Mouse (Mus musculus): ENCODE measurements around the gene Surf2.

Surf2 gene

DNA sequence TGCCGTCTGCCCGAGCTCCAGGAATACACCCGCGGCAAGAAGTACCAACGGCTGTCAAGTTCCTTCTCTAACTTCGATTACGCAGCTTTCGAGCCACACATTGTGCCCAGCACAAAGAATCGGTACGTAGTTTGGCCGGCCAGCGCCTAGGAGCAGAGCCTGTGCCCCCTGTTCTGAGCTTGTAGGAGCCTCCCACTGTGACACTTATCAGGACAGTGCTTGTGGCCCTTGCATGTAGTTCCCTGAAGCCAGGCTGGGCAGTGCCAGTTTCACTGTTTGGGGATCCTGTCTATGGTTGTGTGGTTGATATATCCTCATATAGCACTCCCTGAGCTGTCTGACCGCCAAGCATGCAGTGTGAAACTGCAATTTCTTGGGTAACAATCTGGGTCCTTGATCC lies 571 bp downstream of the Surf2 start:
- 1% methylated on average over 13 of the region's 13 CpGs for WGBS

DNA sequence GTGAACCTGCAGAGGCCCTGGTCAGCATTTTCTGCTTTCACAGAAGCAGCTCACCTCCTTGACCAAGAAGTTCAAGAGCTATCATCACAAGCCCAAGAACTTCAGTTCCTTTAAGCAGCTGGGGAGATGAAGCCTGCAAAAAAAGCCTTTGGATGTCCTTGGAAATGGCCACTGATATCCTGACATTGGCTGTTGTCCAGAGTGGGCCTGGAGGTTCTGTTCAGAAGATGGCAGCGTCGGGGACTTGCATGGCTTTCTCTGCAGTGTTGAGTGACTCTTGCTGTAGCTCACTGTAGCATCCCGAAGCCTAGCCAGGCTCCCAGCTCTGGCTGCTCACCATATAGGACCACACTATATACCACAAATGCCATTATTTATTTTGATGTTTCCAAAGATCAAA lies 3.5 kb downstream of the Surf2 start:
- 73% methylated on average over 3 of the region's 3 CpGs for WGBS

DNA sequence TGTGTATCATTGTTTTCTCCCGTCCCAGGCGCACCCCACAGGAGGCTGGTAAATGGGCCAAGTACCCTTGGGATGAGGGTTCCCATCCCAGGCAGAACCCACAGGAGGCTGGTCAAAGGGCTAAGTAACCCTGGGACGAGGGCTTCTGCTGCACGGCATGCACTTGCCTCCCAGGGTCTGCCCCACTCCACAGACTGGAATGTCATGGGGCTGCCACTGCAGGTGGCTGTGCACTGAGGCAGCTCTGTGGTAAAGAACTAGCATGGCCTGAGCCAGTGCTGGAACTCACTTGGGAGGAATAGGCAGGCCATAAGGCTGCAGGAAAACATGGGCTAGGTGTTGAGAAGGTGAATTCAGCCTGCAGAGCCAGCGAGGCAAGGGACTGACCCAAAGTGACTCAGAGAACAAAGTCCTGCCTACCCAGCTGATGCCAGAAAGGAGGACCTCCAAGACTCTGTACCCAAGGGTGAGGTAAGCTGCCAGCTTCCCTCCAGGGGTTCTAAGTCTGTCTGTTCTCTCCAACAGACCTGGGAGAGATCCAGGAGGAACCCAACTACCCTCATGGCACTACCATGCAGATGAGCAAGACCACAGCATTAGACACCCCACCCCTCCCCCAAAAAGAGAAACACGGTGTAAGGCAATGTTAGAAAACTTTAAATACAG lies 4.2 kb downstream of the Surf2 start:
- WGBS: 71% methylated on average over 6 of the region's 6 CpGs

DNA sequence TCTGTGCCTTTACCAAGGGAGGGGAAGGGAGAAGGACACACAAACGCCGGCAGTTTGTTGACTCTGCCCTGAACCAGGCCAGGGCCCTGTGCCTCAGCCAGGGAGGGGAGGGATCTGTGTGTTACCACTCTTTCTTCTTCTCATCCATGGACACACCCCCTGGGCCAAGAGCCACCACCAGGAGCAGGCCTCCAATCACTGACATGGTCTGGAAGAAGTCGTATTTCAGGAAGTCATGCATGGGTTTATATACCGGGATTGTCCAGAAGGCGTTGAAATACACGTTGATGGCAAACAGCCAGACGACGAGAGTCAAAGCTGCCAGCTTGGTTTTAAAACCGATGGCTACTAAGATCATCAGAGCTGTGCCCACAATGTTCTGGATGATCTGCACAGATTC lies 5.6 kb downstream of the Surf2 start:
- 56% methylated on average over 9 of the region's 9 CpGs for WGBS

DNA sequence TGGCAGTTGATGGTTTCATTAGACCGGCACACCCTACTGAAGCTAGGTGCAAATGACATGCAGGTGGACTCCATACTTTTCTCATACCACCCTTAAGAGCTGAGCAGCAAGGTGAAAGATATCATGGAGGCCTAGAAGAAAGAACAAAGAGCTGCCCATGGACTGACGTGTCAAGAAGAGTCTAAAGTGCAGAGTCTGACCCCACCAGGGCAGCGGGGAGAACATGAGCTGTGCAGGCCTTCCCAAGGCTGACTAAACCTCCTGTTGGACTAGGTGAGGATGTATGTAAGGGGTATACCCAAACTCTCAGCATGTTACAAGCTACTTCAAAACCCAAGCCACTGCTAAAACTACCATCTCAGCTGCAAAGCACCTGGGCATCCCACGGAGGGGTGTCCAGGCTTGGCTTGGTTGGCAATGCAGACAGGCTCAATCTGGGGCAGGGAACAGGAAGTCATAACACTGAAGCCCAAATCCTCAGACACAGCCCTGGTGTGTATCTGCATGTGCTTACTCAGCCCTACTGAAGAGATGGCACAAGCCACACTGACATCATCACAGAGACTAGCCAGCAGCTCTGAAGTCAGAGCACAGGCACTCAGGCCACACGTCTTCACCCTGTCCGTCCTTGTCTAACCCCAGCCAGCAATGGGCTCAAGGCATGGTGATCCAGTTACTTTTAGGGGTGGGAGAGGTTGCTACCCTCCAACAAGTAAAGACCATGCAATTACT lies 11.7 kb downstream of the Surf2 start:
- 80% methylated on average over 6 of the region's 6 CpGs for WGBS

DNA sequence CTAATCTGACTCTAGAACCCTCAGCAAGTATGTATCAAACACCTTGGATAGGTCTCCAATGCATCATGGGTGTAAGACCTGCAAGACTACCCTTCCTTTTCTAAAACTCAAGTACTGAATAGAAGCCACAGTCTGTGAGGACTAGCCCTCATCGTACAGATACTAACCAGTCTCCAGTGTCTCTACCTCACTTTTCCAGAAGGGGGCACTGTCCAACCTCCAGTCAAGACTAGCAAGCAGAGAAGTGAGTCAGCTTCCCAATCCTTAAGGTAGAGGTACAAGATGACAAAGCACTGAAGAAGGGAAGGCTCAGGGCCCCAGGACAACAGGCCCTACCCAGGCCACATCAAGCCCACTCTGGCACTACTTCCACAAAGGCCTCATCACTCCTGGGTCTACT lies 14.2 kb downstream of the Surf2 start:
- 0% methylated on average over 1 of the region's 1 CpGs for WGBS

DNA sequence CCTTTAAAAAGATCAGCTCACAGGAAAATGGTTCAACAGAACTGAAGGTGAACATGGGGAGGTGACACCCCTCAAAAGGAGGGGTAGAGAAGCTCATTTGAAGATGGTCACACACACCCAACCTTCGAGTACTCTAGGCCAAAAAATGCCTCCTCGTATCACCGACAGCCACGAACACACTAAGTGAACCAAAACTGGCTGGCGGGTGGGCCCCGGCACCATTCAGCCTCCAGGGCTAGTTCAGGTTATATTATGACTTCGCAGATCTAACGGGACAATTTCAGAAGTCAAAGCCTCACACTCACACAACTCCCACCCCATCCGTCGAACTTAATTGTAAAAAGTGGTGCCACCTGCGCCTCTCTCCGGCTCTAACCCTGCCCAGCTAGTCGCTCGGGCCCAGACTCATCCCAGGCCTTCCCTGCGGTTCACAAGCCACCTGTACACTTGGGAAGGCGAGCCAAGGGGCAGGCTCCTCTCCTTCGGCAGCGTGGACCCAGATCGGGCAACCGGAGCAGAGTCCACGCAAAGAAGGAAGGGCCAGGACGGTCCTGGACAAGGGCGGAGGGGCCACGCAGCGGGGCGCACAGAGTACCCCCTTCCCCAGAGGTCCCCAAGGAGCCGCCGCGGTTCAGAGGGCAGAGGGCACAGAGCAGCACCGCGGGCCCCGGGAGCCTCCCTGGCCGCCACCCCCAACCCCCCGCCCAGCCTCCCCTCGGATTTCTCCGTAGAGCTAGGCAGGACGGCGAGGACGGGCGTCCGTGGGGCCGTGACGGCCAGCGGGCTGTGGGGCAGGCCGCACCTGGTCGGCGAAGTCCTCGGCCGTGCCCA lies 16.5 kb downstream of the Surf2 start:
- under 1% methylated on average over 46 of the region's 49 CpGs for WGBS

DNA sequence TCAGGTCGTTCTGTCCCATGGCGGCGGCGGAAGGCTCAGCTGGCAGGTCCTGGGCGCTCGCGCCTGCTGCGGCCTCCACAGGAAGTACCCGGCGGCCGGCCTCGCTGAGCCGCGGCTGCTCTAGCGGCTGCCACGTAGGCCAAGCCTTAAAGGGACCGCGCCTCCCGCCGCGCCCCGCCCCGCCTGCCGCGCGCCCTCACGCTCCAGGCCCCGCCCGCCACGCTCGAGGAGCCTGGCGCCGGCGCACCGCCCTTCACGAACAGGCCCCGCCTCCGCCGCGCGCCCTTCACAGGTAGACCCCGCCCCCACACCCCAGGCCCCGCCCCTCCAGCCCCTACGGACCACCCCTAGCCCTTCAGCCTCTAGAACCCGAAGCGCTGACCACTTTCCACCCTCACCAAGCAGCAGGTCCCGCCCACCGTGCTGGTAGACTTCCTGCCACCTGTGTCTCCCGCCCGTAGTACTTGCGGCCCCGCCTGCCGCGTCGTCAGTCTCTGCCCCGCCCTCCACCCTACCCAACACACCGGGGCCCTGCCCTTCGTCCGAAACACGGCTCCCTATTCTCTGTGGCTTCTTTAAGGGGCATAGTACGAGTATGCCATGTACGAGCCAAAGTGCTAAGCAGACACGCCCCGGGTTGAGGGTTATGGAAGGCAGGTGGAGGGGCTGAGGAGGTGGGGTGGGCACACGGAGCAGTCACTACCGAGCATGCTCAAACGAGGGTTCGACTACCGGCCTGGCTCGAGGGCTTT lies 17.3 kb downstream of the Surf2 start, which contains the start of the genes Surf4 and Stkld1:
Gene Surf4 (minus strand): TSS at position 625 of the 752 bp plus-strand sequence.
Gene Stkld1 (plus strand): TSS at position 744 of the 752 bp plus-strand sequence.
- WGBS: 2% methylated on average over 62 of the region's 70 CpGs

DNA sequence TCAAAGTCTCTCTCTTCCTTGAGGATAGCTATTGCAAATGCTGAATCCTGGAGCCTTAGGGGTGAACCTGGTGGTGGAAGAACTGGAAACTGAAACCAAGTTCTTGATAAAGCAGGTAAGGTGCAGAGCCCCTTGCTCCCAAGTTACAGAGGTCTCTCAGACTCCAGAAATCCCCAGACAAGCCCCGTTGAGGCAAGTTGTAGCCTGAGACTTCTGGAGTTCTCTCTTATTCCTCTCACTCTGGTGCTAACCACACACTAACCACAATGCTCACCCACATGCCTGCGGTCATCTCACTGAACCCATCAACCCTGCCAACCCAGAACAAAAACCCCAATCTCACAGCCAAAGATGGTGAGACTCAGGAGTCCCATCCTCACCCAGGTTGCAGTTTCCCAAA lies 19.1 kb downstream of the Surf2 start:
- 92% methylated on average over 2 of the region's 2 CpGs for WGBS

DNA sequence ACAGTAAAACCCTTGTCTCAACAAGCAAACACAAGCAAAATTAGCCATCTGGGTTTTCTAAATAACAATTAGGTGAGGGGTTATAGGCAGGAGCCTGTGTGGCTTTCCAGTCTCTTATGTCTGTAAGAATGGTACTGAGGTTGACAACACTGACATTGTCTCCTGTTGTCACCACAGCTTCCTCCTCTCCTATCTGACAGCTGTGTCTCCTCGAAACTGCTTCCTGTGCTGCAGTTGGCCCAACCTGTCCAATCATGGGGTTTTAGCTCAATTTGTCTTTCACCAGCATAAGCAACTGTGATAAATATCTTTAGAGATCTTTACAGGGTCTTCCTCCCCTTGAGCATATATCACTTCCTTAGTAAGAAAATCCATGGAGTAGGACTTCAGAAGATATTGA lies 20.3 kb downstream of the Surf2 start:
- 74% methylated on average over 1 of the region's 1 CpGs for WGBS

DNA sequence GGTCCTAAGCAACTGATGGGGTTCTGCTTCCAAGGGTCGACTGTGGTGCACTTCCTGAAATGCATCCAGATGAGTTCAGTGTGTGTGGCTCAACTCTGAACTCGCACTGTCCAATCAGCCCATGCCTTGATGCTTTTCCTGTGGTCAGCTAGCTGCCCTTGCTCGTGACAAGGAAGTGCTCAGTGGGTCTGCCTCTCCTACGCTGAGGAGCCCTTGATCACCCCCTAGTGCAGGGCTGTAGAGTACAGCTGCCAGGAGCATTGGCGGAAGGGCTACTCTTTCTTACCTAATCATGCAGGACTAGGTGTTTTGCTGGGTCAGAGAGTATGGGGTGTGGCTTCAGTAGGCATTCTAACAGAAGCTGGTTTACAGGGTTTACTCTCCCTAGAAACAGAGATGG lies 25.4 kb downstream of the Surf2 start:
- WGBS: 47% methylated on average over 5 of the region's 5 CpGs

DNA sequence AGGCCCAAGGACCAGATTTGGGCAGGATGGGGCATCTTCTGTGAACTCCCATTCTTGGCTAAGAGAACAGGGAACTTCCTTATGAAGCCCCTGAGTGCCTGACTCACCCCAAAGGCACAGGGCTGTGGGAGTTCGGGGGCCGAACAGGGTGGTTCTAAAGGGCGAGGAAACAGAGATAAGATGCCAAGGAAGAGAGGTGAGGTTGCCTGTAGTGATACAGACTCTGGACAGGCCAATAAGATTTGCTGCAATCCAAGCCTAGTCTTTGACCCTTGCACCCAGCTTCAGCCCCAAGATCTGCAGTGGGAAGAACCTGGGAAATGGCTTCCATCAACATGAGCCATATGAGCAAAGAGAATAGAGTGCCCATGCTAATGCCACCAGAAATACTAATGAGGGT lies 27.1 kb downstream of the Surf2 start:
- WGBS: 89% methylated on average over 3 of the region's 3 CpGs

DNA sequence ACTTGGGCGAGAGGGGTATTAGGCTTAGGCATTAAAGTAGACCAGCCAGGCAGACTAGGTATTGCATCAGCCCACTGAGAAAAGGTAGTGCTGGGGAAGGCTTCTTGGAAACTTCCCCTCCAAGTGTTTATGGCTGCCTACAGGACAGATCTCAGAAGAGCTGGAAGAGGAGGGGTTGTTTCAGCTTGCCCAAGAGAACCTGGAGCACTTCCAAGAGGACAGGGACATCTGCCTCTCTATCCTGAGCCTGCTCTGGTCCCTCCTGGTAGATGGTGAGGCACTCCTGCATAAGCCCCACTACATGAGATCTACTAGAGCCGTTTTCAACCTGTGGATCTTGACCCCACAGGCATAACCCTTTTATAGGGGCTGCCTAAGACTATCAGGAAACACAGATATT lies 34.2 kb downstream of the Surf2 start:
- 78% methylated on average over 2 of the region's 2 CpGs for WGBS

DNA sequence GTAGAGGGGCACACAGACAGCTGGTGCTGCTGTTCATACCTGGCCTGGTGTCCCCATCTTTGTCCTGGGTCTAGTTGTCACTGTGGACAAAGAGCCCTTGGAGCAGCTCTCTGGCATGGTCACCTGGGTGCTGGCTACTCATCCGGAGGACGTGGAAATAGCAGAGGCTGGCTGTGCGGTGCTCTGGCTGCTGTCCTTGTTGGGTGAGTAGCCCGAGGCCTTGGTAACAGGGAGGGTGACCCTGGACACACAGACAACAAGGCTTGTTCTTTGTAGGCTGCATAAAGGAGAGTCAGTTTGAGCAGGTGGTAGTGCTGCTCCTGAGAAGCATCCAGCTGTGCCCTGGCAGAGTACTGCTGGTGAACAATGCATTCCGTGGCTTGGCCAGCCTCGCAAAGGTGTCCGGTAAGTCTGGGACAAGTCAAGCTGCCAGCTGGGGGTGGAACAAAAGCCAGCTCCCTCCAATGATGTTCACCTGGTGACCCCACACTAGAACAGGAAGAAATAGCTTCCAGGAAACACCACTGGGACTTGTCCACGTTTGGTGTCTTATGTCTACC lies 35.3 kb downstream of the Surf2 start:
- WGBS: 82% methylated on average over 8 of the region's 8 CpGs

DNA sequence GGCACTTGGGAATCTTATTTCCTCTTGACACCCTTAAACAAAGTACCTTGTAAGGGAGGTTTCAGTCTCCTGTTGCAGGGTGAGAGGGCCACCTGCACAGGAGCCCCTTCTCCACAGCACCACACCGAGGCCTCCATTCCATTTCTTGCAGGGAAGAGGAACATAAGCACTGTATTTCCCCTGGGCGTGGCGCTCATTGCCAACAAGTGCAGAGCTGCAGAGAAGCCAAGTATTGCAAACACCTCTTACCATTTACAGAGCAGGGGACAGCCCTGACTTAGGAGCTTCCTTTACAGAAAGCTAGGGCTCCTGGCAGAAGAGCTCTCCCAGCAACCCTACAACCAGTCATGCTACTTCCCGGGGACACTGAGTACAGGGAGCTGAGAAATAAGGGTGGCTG lies 36.0 kb downstream of the Surf2 start:
- 89% methylated on average over 4 of the region's 4 CpGs for WGBS

DNA sequence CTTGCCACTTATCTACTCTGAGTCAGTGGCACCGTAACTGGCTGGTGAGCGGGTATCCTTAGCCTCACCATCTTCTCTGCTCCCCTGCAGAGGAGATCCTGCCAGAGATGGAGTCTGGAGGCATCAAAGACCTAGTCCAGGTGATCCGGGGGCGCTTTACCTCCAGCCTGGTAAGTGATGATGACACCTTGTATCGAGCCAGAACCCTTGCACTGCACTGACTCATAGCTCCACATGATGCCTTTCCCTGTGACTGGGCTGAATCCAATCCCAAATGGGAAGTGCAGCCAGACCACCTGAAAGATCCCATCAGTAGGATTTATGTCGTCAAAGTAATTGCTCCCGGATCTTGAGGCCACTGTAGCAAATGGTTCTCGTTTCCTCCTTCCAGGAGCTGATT lies 36.7 kb downstream of the Surf2 start:
- 80% methylated on average over 8 of the region's 8 CpGs for WGBS

DNA sequence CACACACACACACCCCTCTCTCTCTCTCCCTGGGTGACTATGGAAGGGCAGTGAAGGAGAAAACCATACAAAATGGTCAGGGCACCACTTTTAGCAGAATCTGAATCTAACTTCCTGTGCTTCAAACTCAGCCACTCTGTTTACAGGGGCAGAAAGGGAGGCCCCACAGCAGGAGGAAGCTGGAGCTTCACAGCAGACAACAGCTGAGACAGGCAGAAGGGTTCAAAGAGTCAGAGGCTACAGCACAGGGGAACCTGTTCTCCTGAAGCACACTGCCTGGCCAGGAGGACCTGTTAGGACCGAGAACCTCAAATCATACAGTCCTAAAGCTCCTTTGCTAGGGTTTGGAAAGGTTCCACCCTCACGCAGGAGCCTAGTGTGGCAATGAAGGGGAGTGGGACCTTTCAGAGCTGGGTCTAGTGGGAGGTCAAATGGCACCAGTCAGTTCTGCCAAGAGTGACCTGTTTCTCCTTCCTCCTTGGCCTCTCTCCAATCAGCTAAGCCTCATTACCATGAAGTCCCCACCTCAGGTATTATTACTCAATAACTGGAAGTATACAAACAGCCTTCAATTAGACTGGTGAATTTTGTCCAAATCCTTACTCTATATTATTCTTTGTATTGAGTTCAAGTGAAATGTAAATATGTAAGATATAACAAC lies 38.7 kb downstream of the Surf2 start:
- WGBS: 88% methylated on average over 2 of the region's 2 CpGs

DNA sequence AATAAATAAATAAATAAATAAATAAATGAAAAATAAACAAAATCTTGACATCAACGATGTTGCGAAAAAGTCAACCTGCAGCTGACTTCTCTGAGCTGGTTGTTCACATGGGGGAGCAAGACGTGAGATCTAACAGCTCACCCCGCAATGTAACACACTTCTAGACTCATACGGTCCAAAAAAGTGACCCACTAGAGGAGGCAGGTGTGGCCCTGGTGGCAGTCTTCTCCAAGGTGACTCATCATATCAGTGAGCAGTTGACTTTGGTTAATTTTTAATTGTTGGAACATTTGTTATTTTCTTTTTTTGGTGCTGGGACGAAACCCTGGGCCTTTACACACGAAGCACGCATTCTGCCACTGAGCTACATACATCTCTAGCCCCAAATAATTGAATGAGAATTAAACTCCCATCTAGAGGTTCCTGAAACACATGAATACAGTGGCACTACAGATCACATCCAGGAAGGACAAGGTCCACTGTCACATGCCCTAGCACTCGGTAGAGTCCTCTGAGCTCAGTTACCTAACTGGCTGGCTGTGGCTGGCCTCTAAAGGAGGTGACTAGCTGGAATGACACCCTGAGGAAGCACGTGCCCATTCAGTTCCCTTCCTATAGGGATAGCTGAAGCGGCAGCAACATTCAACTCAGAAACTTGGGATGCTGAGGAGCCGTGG lies 40.8 kb downstream of the Surf2 start:
- 95% methylated on average over 12 of the region's 12 CpGs for WGBS

DNA sequence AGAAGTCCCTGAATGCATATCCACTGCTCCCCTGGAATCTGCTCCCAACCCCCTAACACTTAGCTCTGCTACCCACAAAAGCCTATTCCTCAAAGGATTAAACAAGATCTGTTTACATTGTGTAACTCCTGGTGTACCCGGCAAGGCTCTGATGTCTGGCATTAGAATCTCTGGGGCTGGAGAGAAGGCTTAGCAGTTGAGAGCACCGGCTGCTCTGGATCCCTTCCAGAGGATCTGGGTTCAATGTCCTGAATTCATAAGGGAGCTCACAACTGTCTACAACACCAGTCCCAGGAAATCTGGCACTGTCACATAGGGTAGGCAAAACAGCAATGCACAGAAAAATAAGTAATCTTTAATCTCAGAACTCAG lies 41.3 kb downstream of the Surf2 start:
- 56% methylated on average over 2 of the region's 2 CpGs for WGBS

DNA sequence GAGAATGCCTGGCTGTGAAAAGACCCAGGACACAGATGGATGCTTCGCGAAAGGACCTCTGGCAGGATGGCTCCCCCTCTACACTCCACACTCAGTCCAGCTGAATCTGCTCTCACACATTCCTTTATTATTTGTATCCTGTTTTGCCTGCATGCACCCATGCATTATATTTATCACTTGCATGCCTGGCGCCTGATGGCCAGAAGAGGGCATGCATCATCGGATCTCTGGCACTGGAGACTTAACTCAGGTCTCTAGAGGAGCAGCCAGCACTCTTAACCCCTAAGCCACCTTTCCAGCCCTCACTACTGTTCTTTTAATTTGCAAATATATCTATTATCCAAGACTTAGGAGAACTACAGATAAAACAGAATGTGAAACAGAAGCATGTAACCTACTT lies 44.6 kb downstream of the Surf2 start:
- WGBS: 61% methylated on average over 4 of the region's 4 CpGs

Measured in cerebral cortex, adult 2 months (tissue).